Mouse (Mus musculus) lung, postnatal 0 days (tissue): ENCODE data around the gene Vac14. TPM values are rescaled to one million over a fixed set of nuclear protein-coding genes. Genes with fewer than 3 reads are reported as not detected.

ENCODE experiments used
- ATAC-seq: fragments of 200-750 bp; cut with Nextera tagmentation; 2 replicates; pipeline ENCODE4 v1.8.0; 2017; ENCODE audit warnings: moderate library complexity
- DNase-seq: peaks from one replicate; pipeline ENCODE4 v3.0.0-alpha.2; 2016; ENCODE audit warnings: low spot score
- H3K27ac ChIP-seq: fragments of 300-500 bp; sonication (generic); 2 replicates; pipeline ENCODE4 v1.5.1; 2014; ENCODE audit warnings: antibody characterized with exemption, mild to moderate bottlenecking, low read length, mixed read lengths
- H3K27me3 ChIP-seq: fragments of 300-500 bp; sonication (generic); replicated peaks from 2 replicates; pipeline ENCODE4 v1.6.1; 2014; ENCODE audit warnings: low read length, mixed read lengths; ENCODE audit not compliant: insufficient read depth
- H3K36me3 ChIP-seq: fragments of 300-500 bp; sonication (generic); 2 replicates; pipeline ENCODE4 v1.6.1; 2014; ENCODE audit warnings: low read length, mixed read lengths; ENCODE audit not compliant: insufficient read depth
- H3K4me1 ChIP-seq: fragments of 300-500 bp; sonication (generic); 2 replicates; pipeline ENCODE4 v1.6.1; 2014; ENCODE audit warnings: antibody characterized with exemption, low read depth, low read length, mixed read lengths; ENCODE audit not compliant: insufficient read depth
- H3K4me2 ChIP-seq: fragments of 300-500 bp; sonication (generic); replicated peaks from 2 replicates; pipeline ENCODE4 v1.6.1; 2014; ENCODE audit warnings: low read depth, mild to moderate bottlenecking, low read length, moderate library complexity, mixed read lengths
- H3K4me3 ChIP-seq: fragments of 300-500 bp; sonication (generic); 2 replicates; pipeline ENCODE4 v1.5.1; 2014; ENCODE audit warnings: low read depth, low read length
- H3K9ac ChIP-seq: fragments of 300-500 bp; sonication (generic); replicated peaks from 2 replicates; pipeline ENCODE4 v1.6.1; 2014; ENCODE audit warnings: low read depth, mild to moderate bottlenecking
- H3K9me3 ChIP-seq: fragments of 300-500 bp; sonication (generic); 2 replicates; pipeline ENCODE4 v1.6.1; 2016; ENCODE audit warnings: low read length, mixed read lengths
- CTCF ChIP-seq: IDR thresholded peaks from 2 replicates; pipeline ENCODE4 v1.5.1; 2016; ENCODE audit warnings: antibody characterized with exemption, mild to moderate bottlenecking
- EP300 ChIP-seq: IDR thresholded peaks from 2 replicates; pipeline ENCODE4 v1.6.1; 2016; ENCODE audit warnings: antibody characterized with exemption, mild to moderate bottlenecking, control low read depth
- WGBS: fragments of 180-500 bp; shearing (Covaris S2); extraction: QIAGEN DNeasy Blood & Tissue Kit; methylation state at CpG from one replicate; pipeline ENCODE4 v1.1.7; 2014; 5-methylcytosine and 5-hydroxymethylcytosine counted together
- polyA plus RNA-seq: library from polyadenylated mRNA; unstranded; fragments of >200 nt; fragmentation: Nextera tagmentation; extraction: Ambion mirVana; gene quantifications from 2 replicates; pipeline ENCODE4 v1.2.1, GENCODE M21; 2015

The Vac14 gene
- polyA plus RNA-seq, 1 experiment from 2014 or later = 11.1 TPM

DNA sequence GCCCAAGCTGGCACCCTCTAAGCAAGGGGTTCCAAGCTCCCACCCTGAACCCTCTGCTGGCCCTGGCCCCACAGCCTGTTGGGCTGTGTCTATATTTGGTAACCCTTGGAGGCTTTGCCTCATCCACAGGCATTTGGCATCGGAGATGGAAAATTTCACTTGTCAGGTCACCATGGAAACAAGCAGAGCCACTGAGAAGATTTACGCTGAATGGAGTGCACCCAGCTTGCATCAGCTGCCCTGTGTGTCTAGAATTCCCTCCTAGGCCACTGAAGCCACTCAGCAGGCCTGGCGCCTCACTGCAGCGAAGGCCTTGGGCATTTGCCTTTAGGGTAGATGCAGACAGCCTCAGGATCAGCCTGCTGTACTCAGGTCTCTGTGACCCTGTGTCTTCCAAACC is 97.7 kb downstream of the Vac14 start:
- H3K4me2 ChIP-seq = no peak overlapping the region
- H3K36me3 ChIP-seq = no peaks in the 10 kb centered on the region
- H3K9ac ChIP-seq = no peak overlapping the region

DNA sequence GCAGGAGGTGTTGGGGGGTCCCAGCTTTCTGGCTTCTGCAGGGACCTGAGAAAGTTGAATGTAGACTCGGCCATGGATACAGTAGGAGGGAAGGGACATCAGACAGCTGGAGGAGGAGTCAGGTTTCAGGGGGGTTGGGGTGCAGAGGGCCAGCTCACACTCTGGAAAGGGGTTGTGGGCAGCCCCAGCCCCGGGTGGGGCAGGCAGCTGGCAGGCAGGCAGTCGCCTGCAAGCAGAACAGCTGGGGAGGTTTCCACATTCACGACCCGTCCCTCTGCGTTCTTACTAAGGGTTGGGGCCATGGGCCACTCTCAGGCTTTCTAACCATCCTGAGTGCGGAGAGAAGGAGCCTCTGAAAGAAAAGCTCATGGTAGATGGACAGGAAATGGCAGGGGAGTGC is 98.7 kb downstream of the Vac14 start:
- DNase-seq = peak; percentile 57
- Histone ChIP-seq H3K4me1 (peaks cover 37% of the 10 kb centered on the region; the same call in 1 of the 2 replicates), H3K36me3 (no peaks in the 10 kb centered on the region), H3K27ac (peak overlapping the region; percentile 81; the same call in 1 of the 2 replicates), H3K27me3 (no peaks in the 10 kb centered on the region), H3K9me3 (no peaks in the 10 kb centered on the region), H3K9ac (no peak overlapping the region), H3K4me3 (no peak overlapping the region), H3K4me2 (no peak overlapping the region)
- peak; percentile 5; the same call in 1 of the 2 replicates for ATAC-seq
- 40% methylated on average over 7 of the region's 7 CpGs for WGBS
- no peak for TF ChIP-seq CTCF

More for the DNA sequence above, 97.7 kb downstream of the Vac14 start:
- no peak overlapping the region for H3K4me3 ChIP-seq
- WGBS = 38% methylated on average over 4 of the region's 4 CpGs
- ATAC-seq (peak; percentile 46), DNase-seq (peak; percentile 94)
- TF ChIP-seq CTCF (no peak), EP300 (peak; percentile 59; the same call in 1 of the 2 replicates)
- peak overlapping the region; percentile 81 for H3K27ac ChIP-seq
- peaks cover 41% of the 10 kb centered on the region; the same call in 1 of the 2 replicates for H3K4me1 ChIP-seq
- H3K27me3 ChIP-seq = no peaks in the 10 kb centered on the region
- no peaks in the 10 kb centered on the region for H3K9me3 ChIP-seq

DNA sequence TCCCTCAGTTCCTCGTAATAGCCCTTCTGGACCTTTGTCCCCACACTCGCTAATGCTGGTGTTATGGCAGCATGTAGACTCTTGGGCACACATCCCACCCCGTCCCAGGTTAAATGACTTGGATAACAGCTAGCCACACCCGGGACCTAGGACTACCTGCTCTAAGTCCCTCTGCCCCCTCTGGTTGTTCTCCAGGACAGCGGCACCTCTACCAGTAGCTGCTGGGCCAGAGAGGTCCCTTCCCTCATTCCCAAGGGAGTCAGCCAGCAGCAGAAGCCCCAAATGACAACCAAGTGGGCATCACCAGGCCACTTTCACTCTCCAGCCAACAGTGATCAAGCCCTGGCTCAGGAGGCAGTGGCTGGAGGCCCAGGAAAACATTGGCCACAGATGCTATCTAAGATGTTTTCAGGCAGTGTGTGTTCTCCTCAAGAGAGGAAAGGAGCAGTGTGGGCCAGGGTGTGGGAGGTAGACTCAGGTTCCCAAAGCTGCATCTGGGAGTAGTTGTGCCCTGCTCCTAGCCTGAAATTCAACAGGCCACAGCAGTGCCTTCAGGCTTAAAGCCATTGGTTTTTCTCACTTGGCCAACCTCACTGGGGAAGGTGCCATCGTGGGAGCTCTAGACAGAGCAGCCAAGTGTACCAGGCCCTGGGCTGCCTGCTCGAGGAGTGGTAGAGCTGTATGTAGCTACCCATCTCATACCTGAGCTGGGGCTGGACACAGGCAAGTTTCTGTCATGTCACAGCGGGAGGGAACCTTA is 100.0 kb downstream of the Vac14 start:
- Histone ChIP-seq H3K27ac (peak overlapping the region; percentile 90), H3K9ac (no peak overlapping the region), H3K4me2 (no peak overlapping the region), H3K27me3 (no peaks in the 10 kb centered on the region), H3K4me1 (peaks cover 36% of the 10 kb centered on the region; the same call in 1 of the 2 replicates), H3K36me3 (no peaks in the 10 kb centered on the region), H3K4me3 (no peak overlapping the region), H3K9me3 (no peaks in the 10 kb centered on the region)
- DNase-seq (no peak), ATAC-seq (no peak)
- 77% methylated on average over 8 of the region's 8 CpGs for WGBS
- no peak for TF ChIP-seq CTCF
- no peak for TF ChIP-seq EP300

DNA sequence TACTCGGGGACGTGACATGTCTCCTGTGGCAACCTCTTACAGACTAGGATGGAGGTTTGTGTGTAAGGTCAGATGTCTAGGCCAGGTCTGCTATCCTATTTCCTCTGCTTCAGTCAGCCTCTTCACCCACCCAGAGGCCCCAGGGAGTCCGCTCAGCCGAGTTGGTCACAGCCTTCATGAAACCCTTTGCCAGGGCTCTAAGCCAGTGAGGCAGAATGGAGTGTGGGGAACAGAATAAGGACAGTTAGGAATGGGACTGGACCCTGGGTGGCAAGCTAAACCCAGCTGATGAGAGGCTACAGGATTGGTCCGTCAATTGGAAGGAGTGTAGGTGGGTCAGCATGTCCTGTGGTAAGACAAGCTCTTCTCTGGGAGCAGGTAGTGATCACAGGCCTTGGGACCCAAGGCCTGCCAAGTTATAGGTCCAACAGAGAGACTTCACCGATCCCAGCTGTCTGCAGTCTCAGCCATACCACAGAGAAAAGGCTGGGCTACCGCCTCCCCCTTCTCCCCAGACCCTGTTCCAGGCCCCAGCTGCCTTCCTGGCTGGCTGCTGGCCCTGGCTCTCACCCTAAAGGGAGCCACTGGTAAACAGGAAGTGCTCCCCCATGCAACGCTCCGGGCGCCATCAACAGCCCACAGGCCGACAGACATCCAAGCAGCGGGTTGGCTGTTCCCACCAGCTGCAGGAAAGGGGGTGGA is 100.7 kb downstream of the Vac14 start:
- peak; percentile 58 for ATAC-seq
- H3K9ac ChIP-seq = no peak overlapping the region
- peak overlapping the region; percentile 90 for H3K27ac ChIP-seq
- WGBS = 36% methylated on average over 12 of the region's 12 CpGs
- no peak overlapping the region for H3K4me2 ChIP-seq
- H3K4me1 ChIP-seq = peaks cover 41% of the 10 kb centered on the region; the same call in 1 of the 2 replicates
- no peaks in the 10 kb centered on the region for H3K36me3 ChIP-seq
- DNase-seq = peak; percentile 87
- H3K27me3 ChIP-seq = no peaks in the 10 kb centered on the region
- no peaks in the 10 kb centered on the region for H3K9me3 ChIP-seq
- no peak overlapping the region for H3K4me3 ChIP-seq
- TF ChIP-seq CTCF = peak; percentile 27; the same call in 1 of the 2 replicates
- peak; percentile 64 for TF ChIP-seq EP300

DNA sequence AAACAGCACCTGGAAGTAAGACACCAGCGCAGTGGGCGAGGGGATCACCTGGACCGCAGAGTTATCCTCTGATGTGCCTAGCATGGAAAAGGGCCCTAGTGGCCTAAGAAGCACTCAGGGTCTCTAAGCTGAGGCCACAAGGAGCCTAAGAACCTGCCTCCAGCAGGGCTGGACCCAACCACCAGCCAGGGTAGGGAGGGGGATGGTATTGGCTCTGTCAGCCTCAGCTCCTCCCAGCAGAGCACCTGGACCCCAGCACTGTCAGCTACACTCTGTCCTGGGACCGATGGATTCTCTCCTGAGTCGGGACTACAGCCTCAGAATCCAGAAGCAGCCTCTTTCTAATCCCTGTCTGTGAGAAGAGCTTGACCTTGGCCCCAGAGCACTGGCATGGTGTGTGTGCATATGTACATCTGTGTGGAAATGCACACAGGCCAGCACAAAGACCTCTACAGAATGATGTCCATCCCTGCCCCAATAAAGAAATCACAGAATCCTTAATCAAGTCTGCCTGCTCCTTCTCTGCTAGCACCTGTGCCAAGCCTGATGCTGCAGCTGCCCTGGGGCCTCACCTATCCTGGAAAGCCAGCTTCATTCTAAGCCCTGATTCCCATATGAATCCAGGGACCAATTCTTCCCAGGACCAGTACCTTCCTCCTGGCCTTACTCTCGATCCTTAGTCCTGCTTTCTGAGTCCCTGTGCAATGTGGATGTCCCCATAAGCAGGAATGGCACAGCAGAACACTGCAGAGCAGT is 101.7 kb downstream of the Vac14 start:
- ATAC-seq = no peak
- TF ChIP-seq CTCF (no peak), EP300 (no peak)
- H3K9ac ChIP-seq = no peak overlapping the region
- no peaks in the 10 kb centered on the region for H3K9me3 ChIP-seq
- no peak for DNase-seq
- H3K27me3 ChIP-seq = no peaks in the 10 kb centered on the region
- no peaks in the 10 kb centered on the region for H3K36me3 ChIP-seq
- peaks cover 48% of the 10 kb centered on the region; the same call in 1 of the 2 replicates for H3K4me1 ChIP-seq
- 63% methylated on average over 6 of the region's 6 CpGs for WGBS
- peak overlapping the region; percentile 90 for H3K27ac ChIP-seq
- peak overlapping the region; percentile 81; the same call in 1 of the 2 replicates for H3K4me2 ChIP-seq
- H3K4me3 ChIP-seq = no peak overlapping the region; the same call in 1 of the 2 replicates
